Mouse (Mus musculus): ENCODE measurements at regions not wholly inside any gene's neighbourhood (a gene's known extent, or its start where the extent isn't known, plus 50 kb on each side); places are given as distances from the start of the nearest gene placed in this dataset.

DNA sequence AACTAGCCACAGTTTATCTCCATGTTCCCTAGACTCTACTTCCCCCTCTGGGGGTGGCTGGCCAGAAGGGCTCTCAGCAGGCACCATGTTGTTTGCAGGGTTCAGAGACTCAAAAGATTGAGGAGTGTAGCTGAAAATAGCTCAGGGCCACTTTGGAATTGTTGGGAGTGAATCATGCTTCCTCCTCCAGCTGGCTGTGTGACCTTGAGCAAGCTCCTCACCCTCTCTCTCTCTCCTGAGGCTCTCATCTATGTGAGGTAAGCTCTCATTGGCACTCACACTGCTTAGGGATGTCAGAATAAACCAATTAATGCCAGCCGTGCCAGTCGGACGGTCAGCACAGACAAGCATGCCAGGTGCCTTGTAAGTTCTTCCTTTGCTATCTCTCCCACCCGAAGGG, 228.0 kb downstream of the Sipa1l2 start:
- Histone ChIP-seq H3K4me2 (replicated peaks) (no peak overlapping the region), H3K4me1 (replicated peaks) (peaks cover 22% of the 10 kb centered on the region)
- ATAC-seq, result no peak

DNA sequence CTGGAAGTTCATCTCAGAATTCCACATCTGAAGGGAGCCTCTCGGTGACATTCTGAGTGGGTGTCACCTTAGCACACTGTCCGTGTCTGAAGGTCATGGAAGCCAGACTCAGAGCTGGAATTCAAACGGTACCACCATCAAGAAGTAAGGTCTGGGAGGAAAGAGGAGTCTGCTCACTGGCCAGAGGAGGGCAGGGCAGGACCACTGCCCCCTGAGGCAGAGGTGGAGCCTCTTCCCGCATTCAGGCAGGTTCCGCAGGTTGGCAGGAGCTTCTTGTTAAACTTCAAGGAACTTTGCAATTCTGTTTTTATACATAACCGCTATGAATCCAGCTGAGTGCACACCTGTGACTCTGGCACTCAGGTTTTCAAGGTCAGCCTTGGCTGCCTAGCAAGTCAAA, 231.4 kb downstream of the Sipa1l2 start:
- Histone ChIP-seq H3K9me3 (no peaks in the 10 kb centered on the region), H3K27ac (no peak overlapping the region), H3K36me3 (no peaks in the 10 kb centered on the region), H3K4me1 (replicated peaks) (peaks cover 15% of the 10 kb centered on the region), H3K27me3 (replicated peaks) (no peaks in the 10 kb centered on the region), H3K4me3 (replicated peaks) (no peak overlapping the region), H3K4me2 (replicated peaks) (peak overlapping the region; percentile 14), H3K9ac (no peak overlapping the region)
- peak; percentile 62; the same call in 1 of the 2 replicates for ATAC-seq
- WGBS, result 33% methylated on average over 6 of the region's 6 CpGs

More for the DNA sequence above, 228.0 kb downstream of the Sipa1l2 start:
- H3K36me3 ChIP-seq, result no peaks in the 10 kb centered on the region
- no peaks in the 10 kb centered on the region for H3K9me3 ChIP-seq
- WGBS, result 78% methylated on average over 4 of the region's 4 CpGs
- H3K27ac ChIP-seq, result no peak overlapping the region
- no peak overlapping the region for H3K4me3 ChIP-seq (replicated peaks)
- no peaks in the 10 kb centered on the region for H3K27me3 ChIP-seq (replicated peaks)
- H3K9ac ChIP-seq, result no peak overlapping the region

DNA sequence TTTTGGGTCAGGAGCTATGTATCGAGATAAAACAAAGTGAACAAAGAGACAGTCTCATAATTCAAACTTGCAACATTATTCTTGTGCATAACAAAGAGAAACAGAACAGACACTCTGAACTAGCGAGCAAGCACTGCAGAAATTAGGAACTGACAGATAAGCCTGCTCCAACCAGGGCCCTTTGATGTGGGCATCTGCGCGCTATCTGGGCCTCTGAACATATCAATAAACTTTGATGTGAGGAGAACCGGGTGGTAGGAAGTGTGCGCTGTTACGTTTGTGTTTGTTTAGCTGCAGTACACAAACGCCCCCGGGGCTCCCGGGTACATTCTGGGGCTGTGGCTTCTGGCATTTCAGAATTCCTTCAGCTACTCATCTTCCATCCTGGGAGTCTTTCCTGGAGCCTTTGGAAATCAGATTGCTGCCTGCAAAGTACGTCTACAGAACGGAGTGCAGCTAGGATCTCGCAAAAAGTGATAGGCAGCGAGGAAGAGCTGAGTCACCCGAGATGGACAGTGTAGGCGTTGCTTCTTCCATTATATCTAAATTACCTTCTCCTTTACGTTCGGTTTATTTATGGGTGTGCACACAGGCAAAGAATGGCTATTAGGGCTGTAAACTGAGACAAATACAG, 232.0 kb downstream of the Sipa1l2 start:
- Histone ChIP-seq H3K4me2 (replicated peaks) (peak overlapping the region; percentile 14), H3K4me3 (replicated peaks) (no peak overlapping the region), H3K9me3 (no peaks in the 10 kb centered on the region), H3K27ac (no peak overlapping the region), H3K9ac (no peak overlapping the region), H3K27me3 (replicated peaks) (no peaks in the 10 kb centered on the region), H3K4me1 (replicated peaks) (peaks cover 14% of the 10 kb centered on the region), H3K36me3 (no peaks in the 10 kb centered on the region)
- peak; percentile 56; the same call in 1 of the 2 replicates for ATAC-seq
- 19% methylated on average over 18 of the region's 18 CpGs for WGBS

DNA sequence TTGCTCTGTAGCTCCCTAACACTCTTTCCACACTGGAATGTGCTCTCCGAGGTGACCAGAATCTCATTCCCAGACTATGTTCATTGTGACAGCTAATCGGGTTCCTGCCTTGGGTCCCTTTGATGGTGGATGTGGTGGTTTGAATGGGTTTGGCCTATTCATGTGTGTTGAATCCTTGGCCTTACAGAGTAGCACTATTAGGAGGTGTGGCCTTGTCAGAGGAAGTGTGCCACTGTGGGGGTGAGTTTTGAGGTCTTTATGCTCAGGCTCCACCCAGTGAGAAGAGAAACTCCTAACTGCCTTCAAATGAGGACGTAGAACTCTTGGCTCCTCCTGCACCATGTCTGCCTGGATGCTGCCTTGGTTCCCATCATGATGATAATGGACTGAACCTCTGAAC, 232.8 kb downstream of the Sipa1l2 start:
- Histone ChIP-seq H3K27ac (no peak overlapping the region), H3K27me3 (replicated peaks) (no peaks in the 10 kb centered on the region), H3K4me2 (replicated peaks) (no peak overlapping the region), H3K4me1 (replicated peaks) (peaks cover 11% of the 10 kb centered on the region), H3K9me3 (no peaks in the 10 kb centered on the region), H3K9ac (no peak overlapping the region), H3K36me3 (no peaks in the 10 kb centered on the region), H3K4me3 (replicated peaks) (no peak overlapping the region)
- ATAC-seq, result no peak
- 71% methylated on average over 3 of the region's 3 CpGs for WGBS

GRCm38 (mm10) chr8:125335575-125336370, 233.8 kb downstream of the Sipa1l2 start:
- no peaks in the 10 kb centered on the region for H3K27me3 ChIP-seq (replicated peaks)
- H3K4me3 ChIP-seq (replicated peaks), result no peak overlapping the region
- H3K27ac ChIP-seq, result no peak overlapping the region
- no peak overlapping the region for H3K9ac ChIP-seq
- ATAC-seq, result no peak
- H3K4me2 ChIP-seq (replicated peaks), result no peak overlapping the region
- 77% methylated on average over 28 of the region's 28 CpGs for WGBS
- H3K9me3 ChIP-seq, result no peaks in the 10 kb centered on the region
- H3K4me1 ChIP-seq (replicated peaks), result peaks cover 7% of the 10 kb centered on the region
- H3K36me3 ChIP-seq, result no peaks in the 10 kb centered on the region

DNA sequence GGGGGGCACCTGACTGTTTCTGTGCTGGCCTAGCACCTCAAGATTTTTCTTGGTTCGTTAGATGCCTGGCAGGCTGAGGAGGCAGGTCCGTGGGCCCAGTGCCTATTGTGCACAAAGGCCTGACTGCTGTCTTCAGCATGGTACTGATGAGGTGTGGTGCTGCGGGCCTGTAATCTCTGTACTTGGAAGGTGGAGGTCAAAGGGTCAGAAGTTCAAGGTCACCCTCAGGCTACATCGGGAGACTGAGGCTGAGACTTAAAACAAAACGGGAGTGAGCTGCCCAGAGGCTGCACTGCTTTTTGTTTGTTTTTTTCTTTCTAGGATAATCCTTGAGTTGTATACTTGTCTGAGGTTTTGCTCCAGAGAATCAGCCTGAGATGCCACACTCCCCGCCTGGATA, 234.4 kb downstream of the Sipa1l2 start:
- WGBS, result 57% methylated on average over 6 of the region's 6 CpGs

GRCm38 (mm10) chr8:125330638-125331037, 239.0 kb downstream of the Sipa1l2 start:
- 71% methylated on average over 6 of the region's 6 CpGs for WGBS
- Histone ChIP-seq H3K9ac (no peak overlapping the region), H3K27ac (no peak overlapping the region), H3K27me3 (replicated peaks) (no peaks in the 10 kb centered on the region), H3K4me2 (replicated peaks) (no peak overlapping the region), H3K4me1 (replicated peaks) (no peaks in the 10 kb centered on the region), H3K4me3 (replicated peaks) (no peak overlapping the region), H3K9me3 (no peaks in the 10 kb centered on the region), H3K36me3 (no peaks in the 10 kb centered on the region)
- no peak for ATAC-seq

More for the DNA sequence above, 234.4 kb downstream of the Sipa1l2 start:
- H3K4me2 ChIP-seq (replicated peaks), result no peak overlapping the region
- no peaks in the 10 kb centered on the region for H3K36me3 ChIP-seq
- no peaks in the 10 kb centered on the region for H3K27me3 ChIP-seq (replicated peaks)
- H3K9me3 ChIP-seq, result no peaks in the 10 kb centered on the region
- H3K4me1 ChIP-seq (replicated peaks), result peaks cover 7% of the 10 kb centered on the region
- no peak overlapping the region for H3K27ac ChIP-seq
- H3K9ac ChIP-seq, result no peak overlapping the region
- ATAC-seq, result no peak
- no peak overlapping the region for H3K4me3 ChIP-seq (replicated peaks)

GRCm38 (mm10) chr8:125328650-125329049, 241.0 kb downstream of the Sipa1l2 start:
- ATAC-seq, result no peak
- Histone ChIP-seq H3K27me3 (replicated peaks) (no peaks in the 10 kb centered on the region), H3K36me3 (no peaks in the 10 kb centered on the region), H3K9me3 (no peaks in the 10 kb centered on the region), H3K4me3 (replicated peaks) (no peak overlapping the region), H3K9ac (no peak overlapping the region), H3K27ac (no peak overlapping the region), H3K4me2 (replicated peaks) (no peak overlapping the region), H3K4me1 (replicated peaks) (no peaks in the 10 kb centered on the region)
- 84% methylated on average over 4 of the region's 4 CpGs for WGBS

DNA sequence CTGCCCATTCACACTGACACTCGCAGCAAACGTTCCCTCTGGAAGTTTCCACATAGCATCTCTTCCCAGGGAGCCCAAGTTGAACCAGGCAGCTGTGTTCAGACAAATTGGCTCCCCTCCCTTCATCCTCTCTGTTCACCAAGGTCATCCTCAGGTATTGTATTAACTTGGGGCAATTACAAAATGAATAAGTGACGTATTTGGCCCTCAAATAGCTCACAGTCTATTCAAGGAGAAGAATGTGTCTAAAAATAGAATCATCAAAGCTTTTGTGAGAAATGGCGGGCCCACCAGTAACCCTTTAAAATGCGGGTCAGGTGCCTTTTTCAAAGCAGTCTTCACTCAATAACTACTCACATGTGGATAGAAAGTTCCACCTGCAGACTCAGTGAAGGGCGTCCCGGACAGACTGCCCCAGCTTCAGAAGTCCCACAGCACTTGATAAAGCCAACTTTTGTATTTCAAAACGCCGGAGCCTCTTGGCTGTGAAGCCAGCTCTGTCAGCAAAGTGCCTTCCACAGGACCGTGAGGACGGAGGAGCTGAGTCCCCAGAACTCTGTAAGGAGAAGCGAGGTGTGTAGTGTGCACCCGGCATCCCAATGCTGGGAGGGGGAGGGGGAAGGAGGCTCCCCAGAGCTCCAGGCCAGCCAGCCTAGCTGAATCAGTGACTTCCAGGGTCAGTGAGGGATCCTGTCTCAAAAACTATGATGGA, 241.9 kb downstream of the Sipa1l2 start:
- Histone ChIP-seq H3K27ac (no peak overlapping the region), H3K4me3 (replicated peaks) (no peak overlapping the region), H3K9me3 (no peaks in the 10 kb centered on the region), H3K27me3 (replicated peaks) (no peaks in the 10 kb centered on the region), H3K9ac (no peak overlapping the region), H3K4me2 (replicated peaks) (no peak overlapping the region), H3K4me1 (replicated peaks) (no peaks in the 10 kb centered on the region), H3K36me3 (no peaks in the 10 kb centered on the region)
- no peak for ATAC-seq
- WGBS, result 69% methylated on average over 13 of the region's 13 CpGs

DNA sequence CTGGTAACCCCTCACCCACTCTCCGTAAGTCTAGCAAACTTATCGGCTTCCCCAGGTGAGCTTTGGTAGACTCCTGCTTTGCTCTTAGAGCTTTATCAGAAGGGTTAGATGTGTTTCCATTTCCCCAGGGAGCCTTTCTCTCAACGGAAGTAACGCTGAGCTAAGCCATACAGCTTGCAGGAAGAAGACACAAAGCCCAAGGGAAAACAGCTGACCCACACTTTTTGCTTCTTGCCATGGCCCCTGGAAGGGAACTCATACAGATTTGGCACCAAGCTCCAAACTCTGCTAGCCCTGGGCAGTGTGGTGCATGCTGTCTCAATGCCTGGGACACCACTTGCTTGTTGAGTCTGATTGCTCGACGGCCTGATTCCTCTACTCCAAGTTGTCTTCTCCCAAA, 242.6 kb downstream of the Sipa1l2 start:
- Histone ChIP-seq H3K36me3 (no peaks in the 10 kb centered on the region), H3K9ac (no peak overlapping the region), H3K4me3 (replicated peaks) (no peak overlapping the region), H3K27me3 (replicated peaks) (no peaks in the 10 kb centered on the region), H3K4me1 (replicated peaks) (no peaks in the 10 kb centered on the region), H3K4me2 (replicated peaks) (no peak overlapping the region), H3K27ac (no peak overlapping the region), H3K9me3 (no peaks in the 10 kb centered on the region)
- 79% methylated on average over 6 of the region's 6 CpGs for WGBS
- ATAC-seq, result no peak

- Histone ChIP-seq H3K27ac (no peak overlapping the region), H3K27me3 (replicated peaks) (no peaks in the 10 kb centered on the region), H3K36me3 (no peaks in the 10 kb centered on the region), H3K4me2 (replicated peaks) (no peak overlapping the region), H3K9me3 (no peaks in the 10 kb centered on the region), H3K4me1 (replicated peaks) (no peaks in the 10 kb centered on the region), H3K4me3 (replicated peaks) (no peak overlapping the region), H3K9ac (no peak overlapping the region)
- WGBS, result 95% methylated on average over 6 of the region's 6 CpGs
- no peak for ATAC-seq
These were observed 243.9 kb downstream of the Sipa1l2 start for GRCm38 (mm10) chr8:125325736-125326135.

DNA sequence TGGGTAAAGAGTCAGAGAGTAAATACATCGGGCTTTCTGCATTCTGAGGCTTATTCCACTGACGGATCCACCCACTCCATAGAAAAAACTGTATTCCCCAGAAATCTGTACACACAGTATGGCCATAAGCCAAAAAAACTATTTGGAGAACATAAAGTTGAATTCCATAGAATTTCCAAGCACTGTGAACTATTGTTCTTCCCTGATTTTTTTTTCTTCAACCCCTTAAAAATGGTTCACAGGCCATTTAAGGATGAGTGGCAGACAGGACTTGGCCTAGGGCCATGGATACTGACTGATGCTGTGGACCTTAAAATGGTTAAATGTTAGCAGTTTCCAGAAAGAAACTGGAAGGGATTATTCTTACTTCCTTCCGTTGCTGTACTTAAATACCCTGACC, 247.0 kb downstream of the Sipa1l2 start:
- Histone ChIP-seq H3K9ac (no peak overlapping the region), H3K4me3 (replicated peaks) (no peak overlapping the region), H3K36me3 (no peaks in the 10 kb centered on the region), H3K9me3 (no peaks in the 10 kb centered on the region), H3K4me1 (replicated peaks) (no peaks in the 10 kb centered on the region), H3K27me3 (replicated peaks) (no peaks in the 10 kb centered on the region), H3K4me2 (replicated peaks) (no peak overlapping the region), H3K27ac (no peak overlapping the region)
- 65% methylated on average over 3 of the region's 3 CpGs for WGBS
- ATAC-seq, result no peak

All from intestine, embryonic 15.5 days (tissue).